Comparison of ENCODE assay signal across 8 mouse cellular contexts in genomic region chr9:61669729-61670520, GRCm38 (mm10).
DNase-seq lines count a peak whose midpoint lies in the region; ATAC-seq and TF ChIP-seq lines count a peak whose summit lies in the region.

No protein-coding gene starts in this region.

- H3K4me3 ChIP-seq in kidney, embryonic 15.5 days (replicated peaks) = no peak overlapping the region
- no peak overlapping the region for H3K4me3 ChIP-seq in layer of hippocampus, adult 2 months
- no peak overlapping the region for H3K4me3 ChIP-seq in hindbrain, embryonic 13.5 days

- H3K4me2 ChIP-seq in kidney, embryonic 15.5 days = no peak overlapping the region
- no peak overlapping the region for H3K4me2 ChIP-seq in hindbrain, embryonic 13.5 days

- 34% methylated on average over 10 of the region's 10 CpGs for WGBS in kidney, embryonic 15.5 days
- WGBS in hindbrain, embryonic 13.5 days = 44% methylated on average over 10 of the region's 10 CpGs

- CTCF ChIA-PET in Patski (lab: Charles Lee) = interaction anchor here (1.2 kb wide), 1 partner anchor 15 kb away, joined by 6 read pairs; no protein-coding TSS in a partner anchor

- ATAC-seq in kidney, embryonic 15.5 days (replicated peaks; ENCODE audit: low FRiP score) = no peak
- peak; percentile 84 for ATAC-seq in Patski
- ATAC-seq in hindbrain, embryonic 13.5 days (ENCODE audit: low FRiP score) = no peak

- H3K27me3 ChIP-seq in kidney, embryonic 15.5 days = no peaks in the 10 kb centered on the region; the same call in 1 of the 2 replicates
- H3K27me3 ChIP-seq in Patski = no peaks in the 10 kb centered on the region
- peaks cover 9% of the 10 kb centered on the region for H3K27me3 ChIP-seq in hindbrain, embryonic 13.5 days

- DNase-seq in kidney, postnatal 14 days = no peak
- peak; percentile 94 for DNase-seq in Patski (ENCODE audit: low read depth, low spot score)
- peak; percentile 95 for DNase-seq in induced T-regulatory cell, adult 2 months (ENCODE audit: low read depth)
- peak; percentile 75 to 80 for DNase-seq in thymus, postnatal 10 days (ENCODE audit: low spot score in 2 of 2)
- DNase-seq in layer of hippocampus, adult 2 months (ENCODE audit: low spot score in 2 of 2) = no peak
- DNase-seq in right cerebral cortex, adult 2 months (ENCODE audit: low spot score in 2 of 2) = no peak

- TF ChIP-seq CTCF in Patski (IDR thresholded peaks at IDR 0.05) = no peak
- no peak for TF ChIP-seq CTCF in layer of hippocampus, adult 2 months (conservative IDR thresholded peaks at IDR 0.05)

- peak overlapping the region; percentile 59 for H3K27ac ChIP-seq in kidney, embryonic 15.5 days
- no peak overlapping the region for H3K27ac ChIP-seq in layer of hippocampus, adult 2 months
- no peak overlapping the region for H3K27ac ChIP-seq in hindbrain, embryonic 13.5 days

- H3K36me3 ChIP-seq in kidney, embryonic 15.5 days = no peaks in the 10 kb centered on the region
- H3K36me3 ChIP-seq in hindbrain, embryonic 13.5 days = no peaks in the 10 kb centered on the region

- peaks cover 31% of the 10 kb centered on the region for H3K4me1 ChIP-seq in kidney, embryonic 15.5 days
- H3K4me1 ChIP-seq in hindbrain, embryonic 13.5 days (replicated peaks) = peaks cover 12% of the 10 kb centered on the region; the same call in 1 of the 2 replicates

- POLR2A ChIA-PET in Patski (lab: Charles Lee) = interaction anchor here (0.6 kb wide), 1 partner anchor 11 kb away, joined by 4 read pairs; no protein-coding TSS in a partner anchor

- H3K9me3 ChIP-seq in kidney, embryonic 15.5 days (replicated peaks) = peaks cover 5% of the 10 kb centered on the region; the same call in 1 of the 2 replicates
- H3K9me3 ChIP-seq in hindbrain, embryonic 13.5 days = no peaks in the 10 kb centered on the region

- in situ Hi-C loops in Patski (cut with MboI; ENCODE audit: low pct_unique_long_range_greater_than_20kb) = no loop called here

- no peak overlapping the region for H3K9ac ChIP-seq in kidney, embryonic 15.5 days
- no peak overlapping the region for H3K9ac ChIP-seq in hindbrain, embryonic 13.5 days

Comparison
In these comparisons a context has a peak if more than half of its experiments do, and no peak if none do; other contexts are left out.
1. DNase-seq: peak in Patski (single experiment), induced T-regulatory cell, adult 2 months (single experiment) and thymus, postnatal 10 days (2 of 2); none in kidney, postnatal 14 days (single experiment), layer of hippocampus, adult 2 months (0 of 2) and right cerebral cortex, adult 2 months (0 of 2).